Mouse (Mus musculus): Measurements from ENCODE around the gene Hist1h3g. TPM values are rescaled to one million over a fixed set of nuclear protein-coding genes. Genes with fewer than 3 reads are reported as not detected.

The Hist1h3g gene
- polyA plus RNA-seq, 1 experiment from 2014 or later = 4.1 TPM

DNA sequence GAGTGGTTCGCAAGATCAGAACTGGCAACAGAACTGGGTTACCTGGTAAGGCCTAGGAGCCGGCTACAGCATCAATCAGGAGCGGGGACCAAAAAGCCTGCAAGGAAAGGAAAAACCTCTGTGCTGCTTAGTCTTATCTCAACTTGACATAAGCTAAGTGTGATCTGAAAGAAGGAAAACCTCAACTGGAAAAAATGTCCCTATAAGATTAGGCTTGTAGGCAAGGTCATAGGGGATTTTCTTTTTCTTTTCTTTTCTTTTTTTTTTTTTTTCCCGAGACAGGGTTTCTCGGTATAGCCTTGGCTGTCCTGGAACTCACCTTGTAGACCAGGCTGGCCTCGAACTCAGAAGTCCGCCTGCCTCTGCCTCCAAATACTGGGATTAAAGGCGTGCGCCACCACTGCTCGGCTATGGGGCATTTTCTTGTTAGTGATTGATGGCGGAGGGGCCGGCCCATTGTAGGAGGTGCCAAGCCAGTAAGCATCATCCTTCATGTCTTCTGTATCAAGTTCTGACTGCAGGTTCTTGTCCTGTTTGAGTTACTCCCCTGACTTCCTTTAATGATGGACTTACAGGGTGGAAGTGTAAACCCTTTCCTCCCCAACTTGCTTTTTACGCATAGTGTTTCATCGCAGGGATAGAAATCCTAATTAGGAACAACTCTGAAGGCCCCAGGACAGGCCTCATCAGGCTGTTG is 28.3 kb upstream of the Hist1h3g start:
- ATAC-seq (ENCODE audit: low read depth) (no peak), DNase-seq (ENCODE audit: low spot score) (no peak)
- H3K4me3 ChIP-seq (ENCODE audit: low read depth, low read length) = no peak overlapping the region
- H3K4me2 ChIP-seq (ENCODE audit: low read depth, low read length) = peak overlapping the region; percentile 53; the same call in 1 of the 2 replicates
- no peaks in the 10 kb centered on the region for H3K9me3 ChIP-seq (ENCODE audit: control insufficient read depth, low read length)
- no peak overlapping the region for H3K9ac ChIP-seq (ENCODE audit: low read depth, low read length)
- WGBS = 22% methylated on average over 14 of the region's 14 CpGs
- H3K36me3 ChIP-seq (ENCODE audit: control insufficient read depth, insufficient read depth, low read length) = no peaks in the 10 kb centered on the region
- peaks cover 15% of the 10 kb centered on the region for H3K4me1 ChIP-seq (ENCODE audit: control insufficient read depth, insufficient read depth, low read length)
- no peaks in the 10 kb centered on the region for H3K27me3 ChIP-seq (replicated peaks; ENCODE audit: control insufficient read depth, insufficient read depth, low read length)
- H3K27ac ChIP-seq (replicated peaks; ENCODE audit: low read depth, low read length) = no peak overlapping the region

GRCm38 (mm10) chr13:23510127-23510526 is 25.1 kb upstream of the Hist1h3g start:
- 26% methylated on average over 1 of the region's 1 CpGs for WGBS
- Histone ChIP-seq H3K36me3 (ENCODE audit: control insufficient read depth, insufficient read depth, low read length) (no peaks in the 10 kb centered on the region), H3K9me3 (ENCODE audit: control insufficient read depth, low read length) (no peaks in the 10 kb centered on the region), H3K27ac (replicated peaks; ENCODE audit: low read depth, low read length) (no peak overlapping the region), H3K4me2 (ENCODE audit: low read depth, low read length) (no peak overlapping the region), H3K9ac (ENCODE audit: low read depth, low read length) (no peak overlapping the region), H3K4me1 (ENCODE audit: control insufficient read depth, insufficient read depth, low read length) (peaks cover 13% of the 10 kb centered on the region), H3K27me3 (replicated peaks; ENCODE audit: control insufficient read depth, insufficient read depth, low read length) (no peaks in the 10 kb centered on the region), H3K4me3 (ENCODE audit: low read depth, low read length) (no peak overlapping the region)
- DNase-seq (ENCODE audit: low spot score) (no peak), ATAC-seq (ENCODE audit: low read depth) (no peak)

DNA sequence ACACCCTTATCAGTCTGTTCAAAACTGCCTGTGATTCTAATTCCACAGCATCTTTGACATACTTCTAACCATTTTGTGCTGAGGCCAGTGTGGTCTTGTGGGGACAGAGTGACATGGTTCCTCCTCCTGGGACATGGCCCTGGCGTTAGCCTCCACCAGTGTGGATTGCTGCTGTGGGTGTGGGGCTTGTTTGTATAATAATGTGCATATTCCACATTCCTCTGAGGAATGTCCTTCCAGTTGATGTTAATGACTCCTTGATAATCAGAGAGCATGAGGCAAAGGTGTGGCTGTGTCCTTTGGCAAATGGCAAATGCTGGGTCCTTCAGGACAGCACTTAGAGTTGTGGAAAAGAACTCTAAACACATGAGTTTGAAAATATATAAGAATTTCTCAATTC is 21.7 kb upstream of the Hist1h3g start:
- no peaks in the 10 kb centered on the region for H3K36me3 ChIP-seq (ENCODE audit: control insufficient read depth, insufficient read depth, low read length)
- no peak overlapping the region for H3K27ac ChIP-seq (replicated peaks; ENCODE audit: low read depth, low read length)
- H3K4me2 ChIP-seq (ENCODE audit: low read depth, low read length) = no peak overlapping the region
- WGBS = 83% methylated on average over 1 of the region's 1 CpGs
- no peaks in the 10 kb centered on the region for H3K27me3 ChIP-seq (replicated peaks; ENCODE audit: control insufficient read depth, insufficient read depth, low read length)
- ATAC-seq (ENCODE audit: low read depth) = no peak
- no peak for DNase-seq (ENCODE audit: low spot score)
- no peaks in the 10 kb centered on the region for H3K9me3 ChIP-seq (ENCODE audit: control insufficient read depth, low read length)
- no peak overlapping the region for H3K4me3 ChIP-seq (ENCODE audit: low read depth, low read length)
- no peaks in the 10 kb centered on the region for H3K4me1 ChIP-seq (ENCODE audit: control insufficient read depth, insufficient read depth, low read length)
- H3K9ac ChIP-seq (ENCODE audit: low read depth, low read length) = no peak overlapping the region

DNA sequence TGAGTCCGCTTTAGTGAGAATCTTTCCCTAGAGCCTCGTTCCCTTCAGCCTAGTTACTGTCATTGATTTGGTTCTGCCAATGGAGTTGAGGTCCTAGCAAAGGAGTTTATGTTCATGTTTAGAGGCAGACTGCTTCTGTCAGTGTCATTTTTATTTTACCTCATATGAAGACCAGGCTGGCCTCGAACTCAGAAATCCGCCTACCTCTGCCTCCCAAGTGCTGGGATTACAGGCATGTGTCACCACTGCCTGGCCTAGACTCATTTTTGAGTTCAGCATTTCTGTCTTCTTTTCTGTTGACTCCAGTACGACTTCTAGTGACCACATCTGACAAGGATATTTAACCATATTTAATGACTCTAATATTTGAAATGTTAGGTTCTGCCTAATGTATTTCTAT is 19.9 kb upstream of the Hist1h3g start:
- WGBS = 70% methylated on average over 5 of the region's 5 CpGs
- DNase-seq (ENCODE audit: low spot score) (no peak), ATAC-seq (ENCODE audit: low read depth) (no peak)
- Histone ChIP-seq H3K9me3 (ENCODE audit: control insufficient read depth, low read length) (no peaks in the 10 kb centered on the region), H3K4me3 (ENCODE audit: low read depth, low read length) (no peak overlapping the region), H3K27ac (replicated peaks; ENCODE audit: low read depth, low read length) (no peak overlapping the region), H3K36me3 (ENCODE audit: control insufficient read depth, insufficient read depth, low read length) (no peaks in the 10 kb centered on the region), H3K4me2 (ENCODE audit: low read depth, low read length) (no peak overlapping the region), H3K4me1 (ENCODE audit: control insufficient read depth, insufficient read depth, low read length) (no peaks in the 10 kb centered on the region), H3K9ac (ENCODE audit: low read depth, low read length) (no peak overlapping the region), H3K27me3 (replicated peaks; ENCODE audit: control insufficient read depth, insufficient read depth, low read length) (no peaks in the 10 kb centered on the region)

GRCm38 (mm10) chr13:23515826-23516620 is 19.2 kb upstream of the Hist1h3g start:
- H3K27me3 ChIP-seq (replicated peaks; ENCODE audit: control insufficient read depth, insufficient read depth, low read length) = no peaks in the 10 kb centered on the region
- DNase-seq (ENCODE audit: low spot score) (no peak), ATAC-seq (ENCODE audit: low read depth) (no peak)
- H3K4me3 ChIP-seq (ENCODE audit: low read depth, low read length) = peak overlapping the region; percentile 59
- H3K9me3 ChIP-seq (ENCODE audit: control insufficient read depth, low read length) = no peaks in the 10 kb centered on the region
- H3K36me3 ChIP-seq (ENCODE audit: control insufficient read depth, insufficient read depth, low read length) = no peaks in the 10 kb centered on the region
- H3K27ac ChIP-seq (replicated peaks; ENCODE audit: low read depth, low read length) = no peak overlapping the region
- whole genome bisulfite sequencing = 50% methylated on average over 15 of the region's 15 CpGs
- H3K4me1 ChIP-seq (ENCODE audit: control insufficient read depth, insufficient read depth, low read length) = no peaks in the 10 kb centered on the region
- peak overlapping the region; percentile 48; the same call in 1 of the 2 replicates for H3K9ac ChIP-seq (ENCODE audit: low read depth, low read length)
- peak overlapping the region; percentile 59 for H3K4me2 ChIP-seq (ENCODE audit: low read depth, low read length)

- no peaks in the 10 kb centered on the region for H3K36me3 ChIP-seq (ENCODE audit: control insufficient read depth, insufficient read depth, low read length)
- DNase-seq (ENCODE audit: low spot score) (peak; percentile 79), ATAC-seq (ENCODE audit: low read depth) (peak; percentile 72)
- H3K4me1 ChIP-seq (ENCODE audit: control insufficient read depth, insufficient read depth, low read length) = no peaks in the 10 kb centered on the region
- H3K9me3 ChIP-seq (ENCODE audit: control insufficient read depth, low read length) = no peaks in the 10 kb centered on the region
- WGBS = under 1% methylated on average over 19 of the region's 19 CpGs
- H3K9ac ChIP-seq (ENCODE audit: low read depth, low read length) = peak overlapping the region; percentile 62
- peak overlapping the region; percentile 59 for H3K4me3 ChIP-seq (ENCODE audit: low read depth, low read length)
- peak overlapping the region; percentile 95 for H3K4me2 ChIP-seq (ENCODE audit: low read depth, low read length)
- H3K27me3 ChIP-seq (replicated peaks; ENCODE audit: control insufficient read depth, insufficient read depth, low read length) = no peaks in the 10 kb centered on the region
- H3K27ac ChIP-seq (replicated peaks; ENCODE audit: low read depth, low read length) = peak overlapping the region; percentile 81
Observed at GRCm38 (mm10) chr13:23516822-23517602, 18.2 kb upstream of the Hist1h3g start.

DNA sequence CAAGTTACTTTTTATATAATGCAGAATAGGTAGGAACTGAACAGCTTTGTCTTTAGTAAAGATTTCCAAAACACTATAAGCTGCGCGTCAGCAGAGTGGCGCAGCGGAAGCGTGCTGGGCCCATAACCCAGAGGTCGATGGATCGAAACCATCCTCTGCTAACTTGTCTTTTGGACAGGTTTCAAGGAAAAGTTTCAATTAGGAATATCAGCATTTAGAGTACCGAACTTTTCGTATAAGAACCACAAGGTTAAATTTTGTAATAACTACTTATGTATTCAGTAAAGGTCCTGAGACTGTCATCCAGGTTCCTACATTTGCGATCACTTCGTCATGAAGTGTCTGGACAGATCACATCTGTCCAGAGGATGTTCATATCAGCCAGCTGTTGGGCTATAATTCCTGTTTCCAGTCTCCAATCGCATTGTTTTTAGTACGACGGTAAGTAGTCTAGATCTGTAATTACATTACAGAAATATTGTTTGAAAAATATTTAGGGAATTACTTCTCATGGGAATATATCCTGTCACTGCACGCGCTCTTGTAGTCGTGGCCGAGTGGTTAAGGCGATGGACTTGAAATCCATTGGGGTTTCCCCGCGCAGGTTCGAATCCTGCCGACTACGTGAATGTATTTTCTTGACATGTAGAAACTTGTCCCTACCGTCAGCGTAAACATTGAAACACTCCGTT is 17.5 kb upstream of the Hist1h3g start:
- WGBS = under 1% methylated on average over 27 of the region's 27 CpGs
- DNase-seq (ENCODE audit: low spot score) (peak; percentile 89), ATAC-seq (ENCODE audit: low read depth) (peak; percentile 91)
- no peaks in the 10 kb centered on the region for H3K9me3 ChIP-seq (ENCODE audit: control insufficient read depth, low read length)
- H3K27me3 ChIP-seq (replicated peaks; ENCODE audit: control insufficient read depth, insufficient read depth, low read length) = no peaks in the 10 kb centered on the region
- H3K4me3 ChIP-seq (ENCODE audit: low read depth, low read length) = peak overlapping the region; percentile 59
- peak overlapping the region; percentile 62 for H3K9ac ChIP-seq (ENCODE audit: low read depth, low read length)
- no peaks in the 10 kb centered on the region for H3K36me3 ChIP-seq (ENCODE audit: control insufficient read depth, insufficient read depth, low read length)
- no peaks in the 10 kb centered on the region for H3K4me1 ChIP-seq (ENCODE audit: control insufficient read depth, insufficient read depth, low read length)
- H3K27ac ChIP-seq (replicated peaks; ENCODE audit: low read depth, low read length) = peak overlapping the region; percentile 81
- H3K4me2 ChIP-seq (ENCODE audit: low read depth, low read length) = peak overlapping the region; percentile 95

DNA sequence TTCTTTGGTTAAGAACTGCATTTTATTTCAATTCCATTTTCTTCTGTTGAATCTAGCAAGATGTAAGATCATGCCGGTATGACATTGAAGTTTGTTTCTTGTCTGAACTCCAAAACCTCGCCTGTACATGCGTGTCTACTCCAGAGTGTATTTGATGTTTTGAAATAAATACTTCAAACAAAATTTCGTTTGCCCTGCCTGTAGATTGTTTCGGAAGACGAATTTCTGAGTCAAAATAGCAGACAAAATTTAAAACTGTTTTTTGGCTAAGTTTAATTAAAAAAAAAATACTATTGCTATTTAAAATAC is 17.0 kb upstream of the Hist1h3g start:
- H3K36me3 ChIP-seq (ENCODE audit: control insufficient read depth, insufficient read depth, low read length) = no peaks in the 10 kb centered on the region
- WGBS = under 1% methylated on average over 6 of the region's 6 CpGs
- ATAC-seq (ENCODE audit: low read depth) (no peak), DNase-seq (ENCODE audit: low spot score) (no peak)
- peak overlapping the region; percentile 95 for H3K4me2 ChIP-seq (ENCODE audit: low read depth, low read length)
- peak overlapping the region; percentile 59 for H3K4me3 ChIP-seq (ENCODE audit: low read depth, low read length)
- no peaks in the 10 kb centered on the region for H3K4me1 ChIP-seq (ENCODE audit: control insufficient read depth, insufficient read depth, low read length)
- no peaks in the 10 kb centered on the region for H3K27me3 ChIP-seq (replicated peaks; ENCODE audit: control insufficient read depth, insufficient read depth, low read length)
- H3K9ac ChIP-seq (ENCODE audit: low read depth, low read length) = no peak overlapping the region
- H3K9me3 ChIP-seq (ENCODE audit: control insufficient read depth, low read length) = no peaks in the 10 kb centered on the region
- no peak overlapping the region for H3K27ac ChIP-seq (replicated peaks; ENCODE audit: low read depth, low read length)
